Comparison of ENCODE assay signal across 24 mouse cellular contexts in the genomic region with DNA sequence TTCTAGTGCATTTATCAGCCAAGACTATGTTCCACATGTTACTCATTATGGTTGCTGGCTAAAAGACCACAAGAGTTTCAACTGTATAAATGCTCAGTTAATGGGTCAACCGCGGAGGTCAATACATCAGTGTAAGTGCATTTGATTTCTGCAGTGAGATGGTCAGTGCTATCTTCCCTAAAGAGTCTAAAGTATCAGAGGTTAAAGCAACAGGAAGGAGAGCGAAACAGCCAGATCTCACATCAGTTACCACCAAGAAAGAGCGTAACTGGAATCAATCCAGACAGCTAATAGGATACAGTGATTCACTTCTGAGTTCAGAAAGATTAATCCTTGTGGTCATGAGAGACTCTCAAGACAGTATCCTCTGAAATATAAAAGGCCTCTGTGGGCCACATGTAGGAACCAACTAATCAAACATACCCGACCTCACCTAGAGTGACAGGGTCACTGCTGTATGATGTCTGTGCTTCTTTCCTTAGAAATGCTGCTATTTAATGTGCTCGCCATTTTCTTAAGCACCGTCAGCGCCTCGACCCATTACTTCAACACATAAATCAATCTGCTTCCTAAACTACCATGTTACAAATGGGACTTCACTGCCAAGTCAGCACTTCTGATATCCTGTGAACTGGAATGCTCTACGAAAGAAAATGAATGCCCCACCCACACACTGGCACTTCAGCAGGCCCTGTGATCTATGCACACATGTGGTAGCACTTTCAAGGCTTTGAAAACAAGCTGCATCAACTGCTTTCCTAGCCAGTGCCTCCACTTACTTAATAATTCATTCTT. TPM values are rescaled to one million over a fixed set of nuclear protein-coding genes. Genes with fewer than 3 reads are reported as not detected.
DNase-seq lines count a peak whose midpoint lies in the region; ATAC-seq lines count a peak whose summit lies in the region.
"Had no signal": no experiment of that assay in that cellular context is flagged by ENCODE, and none has a peak within 500 bp of the region (broad histone marks: within the 10 kb centered on the region; RNA-seq: fewer than 3 reads in every experiment).

No protein-coding gene starts in this region.

- H3K4me2 ChIP-seq in embryonic facial prominence, embryonic 11.5 days (ENCODE audit: low read depth, low read length): no peak overlapping the region
- no peak overlapping the region for H3K4me2 ChIP-seq in neural tube, embryonic 14.5 days (ENCODE audit: low read depth, low read length)
- no peak overlapping the region for H3K4me2 ChIP-seq in neural tube, embryonic 15.5 days
- H3K4me2 ChIP-seq in embryonic facial prominence, embryonic 13.5 days: no peak overlapping the region
- H3K4me2 ChIP-seq: embryonic facial prominence, embryonic 12.5 days; forebrain, embryonic 15.5 days; hindbrain, embryonic 13.5 days; intestine, embryonic 15.5 days; kidney, embryonic 15.5 days; limb, embryonic 12.5 days; liver, embryonic 13.5 days; lung, embryonic 15.5 days had no signal

- DNase-seq in embryonic facial prominence, embryonic 11.5 days (ENCODE audit: low spot score): peak; percentile 43
- no peak for DNase-seq in embryonic facial prominence, embryonic 10.5 days (ENCODE audit: low spot score)
- DNase-seq in right cerebral cortex, postnatal 36 days (ENCODE audit: low spot score in 2 of 2): no peak
- DNase-seq: adrenal gland, adult 8-10 months; cerebellum, adult 9-11 months; gastrocnemius, postnatal 36 days; heart, postnatal 10 days; liver, embryonic 13.5 days; midbrain, embryonic 14.5 days; right cerebral cortex, postnatal 4 days; thymus, adult 2 months had no signal

- no peak overlapping the region for H3K27ac ChIP-seq in embryonic facial prominence, embryonic 11.5 days (replicated peaks; ENCODE audit: low read depth, low read length)
- H3K27ac ChIP-seq in embryonic facial prominence, embryonic 10.5 days (replicated peaks): no peak overlapping the region
- H3K27ac ChIP-seq in neural tube, embryonic 14.5 days (ENCODE audit: low read depth, low read length): no peak overlapping the region
- H3K27ac ChIP-seq in neural tube, embryonic 15.5 days (replicated peaks): no peak overlapping the region
- peak overlapping the region; percentile 28; the same call in 1 of the 2 replicates for H3K27ac ChIP-seq in embryonic facial prominence, embryonic 13.5 days
- H3K27ac ChIP-seq: embryonic facial prominence, embryonic 12.5 days; forebrain, embryonic 15.5 days; hindbrain, embryonic 13.5 days; intestine, embryonic 15.5 days; kidney, embryonic 15.5 days; limb, embryonic 12.5 days; liver, embryonic 13.5 days; lung, embryonic 15.5 days had no signal

- no peak for ATAC-seq in embryonic facial prominence, embryonic 11.5 days (replicated peaks; ENCODE audit: insufficient number of reproducible peaks, low FRiP score, low TSS enrichment, low read depth)
- peak; percentile 41; the same call in 1 of the 2 replicates for ATAC-seq in neural tube, embryonic 14.5 days (ENCODE audit: low read depth)
- ATAC-seq in neural tube, embryonic 15.5 days (ENCODE audit: low FRiP score): no peak
- no peak for ATAC-seq in embryonic facial prominence, embryonic 13.5 days (ENCODE audit: insufficient number of reproducible peaks, insufficient read depth, low FRiP score, low TSS enrichment, low read depth)
- no peak for ATAC-seq in megakaryocyte progenitor cell, adult 5-6 weeks (replicated peaks; ENCODE audit: poor library complexity)
- no peak for ATAC-seq in cerebellum, adult (ENCODE audit: insufficient number of reproducible peaks, low FRiP score, low TSS enrichment)
- ATAC-seq: forebrain, embryonic 15.5 days; intestine, embryonic 15.5 days had no signal

- H3K9ac ChIP-seq in embryonic facial prominence, embryonic 11.5 days (replicated peaks; ENCODE audit: low read length): no peak overlapping the region
- no peak overlapping the region for H3K9ac ChIP-seq in neural tube, embryonic 14.5 days (replicated peaks; ENCODE audit: low read depth, low read length)
- H3K9ac ChIP-seq in neural tube, embryonic 15.5 days (replicated peaks): no peak overlapping the region
- no peak overlapping the region for H3K9ac ChIP-seq in embryonic facial prominence, embryonic 13.5 days
- H3K9ac ChIP-seq: embryonic facial prominence, embryonic 12.5 days; forebrain, embryonic 15.5 days; hindbrain, embryonic 13.5 days; intestine, embryonic 15.5 days; kidney, embryonic 15.5 days; limb, embryonic 12.5 days; liver, embryonic 13.5 days; lung, embryonic 15.5 days had no signal

- no peaks in the 10 kb centered on the region for H3K27me3 ChIP-seq in embryonic facial prominence, embryonic 11.5 days (ENCODE audit: control insufficient read depth, insufficient read depth, low read length)
- H3K27me3 ChIP-seq in embryonic facial prominence, embryonic 10.5 days (replicated peaks; ENCODE audit: low read depth, poor library complexity, severe bottlenecking): no peaks in the 10 kb centered on the region
- H3K27me3 ChIP-seq in neural tube, embryonic 14.5 days (ENCODE audit: control insufficient read depth, insufficient read depth, low read length): no peaks in the 10 kb centered on the region
- no peaks in the 10 kb centered on the region for H3K27me3 ChIP-seq in neural tube, embryonic 15.5 days (replicated peaks)
- no peaks in the 10 kb centered on the region for H3K27me3 ChIP-seq in embryonic facial prominence, embryonic 13.5 days
- H3K27me3 ChIP-seq: CH12.LX; embryonic facial prominence, embryonic 12.5 days; forebrain, embryonic 15.5 days; hindbrain, embryonic 13.5 days; intestine, embryonic 15.5 days; kidney, embryonic 15.5 days; limb, embryonic 12.5 days; liver, embryonic 13.5 days; lung, embryonic 15.5 days had no signal

- no peaks in the 10 kb centered on the region for H3K9me3 ChIP-seq in embryonic facial prominence, embryonic 11.5 days (replicated peaks; ENCODE audit: control insufficient read depth, low read length)
- no peaks in the 10 kb centered on the region for H3K9me3 ChIP-seq in embryonic facial prominence, embryonic 10.5 days
- no peaks in the 10 kb centered on the region for H3K9me3 ChIP-seq in neural tube, embryonic 14.5 days (ENCODE audit: control insufficient read depth, low read length)
- H3K9me3 ChIP-seq in neural tube, embryonic 15.5 days (replicated peaks): no peaks in the 10 kb centered on the region
- no peaks in the 10 kb centered on the region for H3K9me3 ChIP-seq in embryonic facial prominence, embryonic 13.5 days
- H3K9me3 ChIP-seq: embryonic facial prominence, embryonic 12.5 days; forebrain, embryonic 15.5 days; hindbrain, embryonic 13.5 days; intestine, embryonic 15.5 days; kidney, embryonic 15.5 days; limb, embryonic 12.5 days; liver, embryonic 13.5 days; lung, embryonic 15.5 days had no signal

- H3K4me1 ChIP-seq in embryonic facial prominence, embryonic 11.5 days (ENCODE audit: control insufficient read depth, insufficient read depth, low read length): no peaks in the 10 kb centered on the region; the same call in 1 of the 2 replicates
- H3K4me1 ChIP-seq in embryonic facial prominence, embryonic 10.5 days: peaks cover 16% of the 10 kb centered on the region
- peaks cover 20% of the 10 kb centered on the region for H3K4me1 ChIP-seq in neural tube, embryonic 14.5 days (ENCODE audit: control insufficient read depth, insufficient read depth, low read length)
- H3K4me1 ChIP-seq in neural tube, embryonic 15.5 days: peaks cover 38% of the 10 kb centered on the region
- H3K4me1 ChIP-seq in embryonic facial prominence, embryonic 13.5 days: peaks cover 26% of the 10 kb centered on the region

- H3K36me3 ChIP-seq in embryonic facial prominence, embryonic 11.5 days (replicated peaks; ENCODE audit: control insufficient read depth, insufficient read depth, low read depth, low read length): no peaks in the 10 kb centered on the region
- H3K36me3 ChIP-seq in embryonic facial prominence, embryonic 10.5 days (replicated peaks): peaks cover 16% of the 10 kb centered on the region
- H3K36me3 ChIP-seq in neural tube, embryonic 14.5 days (ENCODE audit: control insufficient read depth, insufficient read depth, low read length): no peaks in the 10 kb centered on the region
- no peaks in the 10 kb centered on the region for H3K36me3 ChIP-seq in neural tube, embryonic 15.5 days
- H3K36me3 ChIP-seq in embryonic facial prominence, embryonic 13.5 days: peaks cover 2% of the 10 kb centered on the region
- H3K36me3 ChIP-seq: forebrain, embryonic 15.5 days; intestine, embryonic 15.5 days; lung, embryonic 15.5 days had no signal

- H3K4me3 ChIP-seq in embryonic facial prominence, embryonic 11.5 days (ENCODE audit: low read depth, low read length): no peak overlapping the region
- no peak overlapping the region for H3K4me3 ChIP-seq in embryonic facial prominence, embryonic 10.5 days
- no peak overlapping the region for H3K4me3 ChIP-seq in neural tube, embryonic 14.5 days (ENCODE audit: low read depth, low read length)
- no peak overlapping the region for H3K4me3 ChIP-seq in neural tube, embryonic 15.5 days (replicated peaks)
- no peak overlapping the region for H3K4me3 ChIP-seq in embryonic facial prominence, embryonic 13.5 days
- H3K4me3 ChIP-seq: embryonic facial prominence, embryonic 12.5 days; forebrain, embryonic 15.5 days; hindbrain, embryonic 13.5 days; intestine, embryonic 15.5 days; kidney, embryonic 15.5 days; limb, embryonic 12.5 days; liver, embryonic 13.5 days; lung, embryonic 15.5 days had no signal

- 47% methylated on average over 10 of the region's 10 CpGs for WGBS in embryonic facial prominence, embryonic 11.5 days
- WGBS in embryonic facial prominence, embryonic 10.5 days: 59% methylated on average over 10 of the region's 10 CpGs
- 54% methylated on average over 10 of the region's 10 CpGs for WGBS in neural tube, embryonic 14.5 days
- WGBS in neural tube, embryonic 15.5 days: 63% methylated on average over 10 of the region's 10 CpGs
- 46% methylated on average over 10 of the region's 10 CpGs for WGBS in embryonic facial prominence, embryonic 13.5 days

RNA-seq across cellular contexts. Expression of a gene that starts 30.1 kb away (rescaled TPM):
- polyA plus RNA-seq in embryonic facial prominence, embryonic 11.5 days (2014; fragmentation: Nextera tagmentation; extraction: Ambion mirVana): 203 and 212 TPM in 2 replicates
- polyA plus RNA-seq in embryonic facial prominence, embryonic 10.5 days (2016; fragmentation: Nextera tagmentation; extraction: Ambion mirVana): 201 and 228 TPM in 2 replicates
- 451 and 533 TPM in 2 replicates for polyA plus RNA-seq in neural tube, embryonic 14.5 days (2014; fragmentation: Nextera tagmentation; extraction: Ambion mirVana)
- 450 and 456 TPM in 2 replicates for polyA plus RNA-seq in neural tube, embryonic 15.5 days (2015; fragmentation: Nextera tagmentation; extraction: Ambion mirVana)
- polyA plus RNA-seq in embryonic facial prominence, embryonic 13.5 days (2015; fragmentation: Nextera tagmentation; extraction: Ambion mirVana): 210 and 245 TPM in 2 replicates
- 31.2 and 54.0 TPM in 2 replicates for total RNA-seq in megakaryocyte progenitor cell, adult 5-6 weeks (2015)
- total RNA-seq in megakaryocyte progenitor cell, adult 5-6 weeks (2017): 36.9 and 71.1 TPM in 2 replicates

RNA-seq across cellular contexts. Expression of a gene that starts 49.8 kb away (rescaled TPM):
- 6.4 and 7.4 TPM in 2 replicates for polyA plus RNA-seq in embryonic facial prominence, embryonic 11.5 days (2014; fragmentation: Nextera tagmentation; extraction: Ambion mirVana)
- 15.8 and 17.2 TPM in 2 replicates for polyA plus RNA-seq in embryonic facial prominence, embryonic 10.5 days (2016; fragmentation: Nextera tagmentation; extraction: Ambion mirVana)
- polyA plus RNA-seq in neural tube, embryonic 14.5 days (2014; fragmentation: Nextera tagmentation; extraction: Ambion mirVana): 0.20 and 0.49 TPM in 2 replicates
- polyA plus RNA-seq in neural tube, embryonic 15.5 days (2015; fragmentation: Nextera tagmentation; extraction: Ambion mirVana): 0.42 and 9.7 TPM in 2 replicates
- polyA plus RNA-seq in embryonic facial prominence, embryonic 13.5 days (2015; fragmentation: Nextera tagmentation; extraction: Ambion mirVana): 17.3 and 18.3 TPM in 2 replicates
- 3.0 and 3.2 TPM in 2 replicates for total RNA-seq in megakaryocyte progenitor cell, adult 5-6 weeks (2015)
- total RNA-seq in megakaryocyte progenitor cell, adult 5-6 weeks (2017): 8.0 and 15.9 TPM in 2 replicates
- total RNA-seq: gastrocnemius, postnatal 36 days had no signal
